Mouse (Mus musculus) stomach, embryonic 14.5 days (tissue): ENCODE measurements at regions not wholly inside any gene's neighbourhood (a gene's known extent, or its start where the extent isn't known, plus 50 kb on each side); places are given as distances from the start of the nearest gene placed in this dataset.

ENCODE experiments used
- ATAC-seq: fragments of 200-750 bp; cut with Nextera tagmentation; 2 replicates; pipeline ENCODE4 v1.8.0; 2017; ENCODE audit warnings: low read depth, moderate TSS enrichment; ENCODE audit not compliant: insufficient number of reproducible peaks, insufficient read depth, low FRiP score
- H3K27ac ChIP-seq: fragments of 300-500 bp; sonication (generic); 2 replicates; pipeline ENCODE4 v1.5.1; 2014; ENCODE audit warnings: mild to moderate bottlenecking, low read length, moderate library complexity, mixed read lengths
- H3K27me3 ChIP-seq: fragments of 300-500 bp; sonication (generic); 2 replicates; pipeline ENCODE4 v1.6.1; 2014; ENCODE audit warnings: low read length, control low read depth, mixed read lengths; ENCODE audit not compliant: control insufficient read depth, insufficient read depth
- H3K36me3 ChIP-seq: fragments of 300-500 bp; sonication (generic); 2 replicates; pipeline ENCODE4 v1.6.1; 2014; ENCODE audit warnings: mild to moderate bottlenecking, control low read depth, low read length, moderate library complexity, mixed read lengths; ENCODE audit not compliant: control insufficient read depth, insufficient read depth
- H3K4me1 ChIP-seq: fragments of 300-500 bp; sonication (generic); 2 replicates; pipeline ENCODE4 v1.6.1; 2014; ENCODE audit warnings: low read length, control low read depth, mixed read lengths; ENCODE audit not compliant: control insufficient read depth, insufficient read depth
- H3K4me2 ChIP-seq: fragments of 300-500 bp; sonication (generic); replicated peaks from 2 replicates; pipeline ENCODE4 v1.6.1; 2014; ENCODE audit warnings: low read depth, low read length, control low read depth
- H3K4me3 ChIP-seq: fragments of 300-500 bp; sonication (generic); 2 replicates; pipeline ENCODE4 v1.5.1; 2014; ENCODE audit warnings: low read depth, low read length, control low read depth
- H3K9ac ChIP-seq: fragments of 300-500 bp; sonication (generic); replicated peaks from 2 replicates; pipeline ENCODE4 v1.6.1; 2014; ENCODE audit warnings: low read depth, mild to moderate bottlenecking, control low read depth, low read length, moderate library complexity, mixed read lengths
- H3K9me3 ChIP-seq: fragments of 300-500 bp; sonication (generic); 2 replicates; pipeline ENCODE4 v1.6.1; 2016; ENCODE audit warnings: low read depth, low read length, control low read depth; ENCODE audit not compliant: control insufficient read depth
- WGBS: fragments of 180-500 bp; shearing (Covaris S2); extraction: QIAGEN DNeasy Blood & Tissue Kit; methylation state at CpG from one replicate; pipeline ENCODE4 v1.1.7; 2014; 5-methylcytosine and 5-hydroxymethylcytosine counted together

DNA sequence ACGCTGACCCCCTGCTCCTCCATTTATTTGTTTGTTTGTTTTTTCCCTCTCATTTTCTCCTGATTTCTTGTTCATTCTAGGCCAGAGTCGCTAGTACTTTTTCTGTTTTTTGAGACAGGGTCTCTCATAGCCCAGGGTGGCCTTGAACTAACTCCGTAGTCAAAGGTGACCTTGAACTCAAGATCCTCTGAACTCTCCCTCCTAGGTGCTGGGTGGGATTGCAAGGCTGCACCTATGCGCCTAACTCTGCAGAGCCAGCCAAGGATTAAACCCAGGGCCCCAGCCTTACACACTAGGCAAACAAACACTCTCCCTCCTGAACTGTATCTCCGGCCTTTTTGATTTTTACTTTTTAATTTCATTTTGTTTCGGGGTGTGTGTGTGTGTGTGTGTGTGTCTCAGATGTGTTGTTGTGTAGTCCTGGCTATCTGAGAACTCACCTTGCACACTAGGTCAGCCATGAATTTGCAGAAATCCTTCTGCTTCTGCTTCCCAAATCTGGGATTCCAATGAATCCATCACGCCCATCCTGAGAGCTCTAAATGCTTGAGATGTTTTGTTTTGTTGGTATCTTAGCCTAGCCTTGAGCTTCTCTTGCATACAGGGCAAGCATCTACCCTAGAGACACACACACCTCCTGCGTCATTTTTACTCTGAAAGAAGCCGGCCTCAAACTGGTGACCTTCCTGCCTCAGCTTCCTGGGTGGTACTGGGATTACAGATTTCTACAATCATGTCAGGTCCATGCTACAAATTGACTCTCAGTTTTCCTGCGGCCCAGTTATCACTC is 56.3 kb upstream of the Tbx3 start:
- H3K27me3 ChIP-seq, result no peaks in the 10 kb centered on the region
- no peak overlapping the region for H3K27ac ChIP-seq
- H3K4me2 ChIP-seq, result no peak overlapping the region
- WGBS, result 85% methylated on average over 10 of the region's 10 CpGs
- no peaks in the 10 kb centered on the region for H3K9me3 ChIP-seq
- no peak overlapping the region for H3K9ac ChIP-seq
- H3K4me3 ChIP-seq, result no peak overlapping the region
- ATAC-seq, result no peak
- no peaks in the 10 kb centered on the region for H3K4me1 ChIP-seq
- H3K36me3 ChIP-seq, result no peaks in the 10 kb centered on the region

DNA sequence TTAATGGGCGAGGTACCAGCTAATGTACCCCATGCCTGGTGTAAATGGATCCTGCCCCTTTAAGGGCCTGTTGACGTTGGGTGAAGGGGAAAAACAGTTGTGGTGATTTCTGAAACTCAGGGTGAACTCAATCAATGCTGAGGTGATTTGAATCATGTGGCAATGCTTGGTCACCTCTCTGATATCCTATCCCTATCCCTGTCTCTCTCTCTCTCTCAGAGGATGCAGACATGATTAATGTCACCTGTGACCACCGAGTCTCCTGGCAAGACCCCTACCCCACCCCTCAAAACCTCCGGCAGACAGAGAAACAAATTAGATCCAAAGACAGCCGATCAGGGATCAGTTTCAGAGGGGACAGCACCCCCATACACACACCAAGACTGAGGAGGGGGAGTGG is 54.8 kb upstream of the Tbx3 start:
- WGBS, result 31% methylated on average over 5 of the region's 5 CpGs
- no peaks in the 10 kb centered on the region for H3K27me3 ChIP-seq
- H3K36me3 ChIP-seq, result no peaks in the 10 kb centered on the region
- no peak overlapping the region for H3K4me3 ChIP-seq
- H3K4me1 ChIP-seq, result peaks cover 3% of the 10 kb centered on the region; the same call in 1 of the 2 replicates
- no peak overlapping the region for H3K4me2 ChIP-seq
- no peak overlapping the region for H3K27ac ChIP-seq
- H3K9ac ChIP-seq, result no peak overlapping the region
- no peak for ATAC-seq
- H3K9me3 ChIP-seq, result no peaks in the 10 kb centered on the region

- WGBS, result 91% methylated on average over 2 of the region's 2 CpGs
- ATAC-seq, result no peak
These were observed 52.6 kb upstream of the Tbx3 start for GRCm38 (mm10) chr5:119617856-119618255.

DNA sequence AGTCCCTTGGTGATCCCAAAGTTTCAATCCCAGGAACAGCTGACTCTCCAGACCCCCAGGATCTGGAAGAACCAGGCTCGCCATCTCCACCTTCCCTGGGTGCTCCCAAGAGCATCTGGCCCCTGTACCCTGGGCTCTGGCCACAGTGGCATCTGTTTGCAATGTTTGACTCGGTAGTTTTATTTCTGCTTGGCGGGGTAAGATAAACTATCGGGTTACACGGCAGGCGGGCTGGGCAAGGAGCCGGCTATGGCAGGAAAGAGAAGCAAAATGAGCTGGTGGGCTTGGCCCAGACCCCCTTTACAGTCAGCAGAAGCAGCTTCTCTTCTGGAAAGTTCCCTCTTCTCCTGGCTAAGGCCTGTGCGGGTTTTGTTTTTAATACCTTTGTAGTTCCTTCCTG is 50.6 kb upstream of the Tbx3 start:
- H3K9ac ChIP-seq, result no peak overlapping the region
- no peaks in the 10 kb centered on the region for H3K27me3 ChIP-seq
- H3K4me3 ChIP-seq, result no peak overlapping the region
- H3K27ac ChIP-seq, result no peak overlapping the region
- whole genome bisulfite sequencing, result 18% methylated on average over 8 of the region's 8 CpGs
- no peaks in the 10 kb centered on the region for H3K9me3 ChIP-seq
- H3K4me1 ChIP-seq, result peaks cover 3% of the 10 kb centered on the region; the same call in 1 of the 2 replicates
- H3K36me3 ChIP-seq, result no peaks in the 10 kb centered on the region
- H3K4me2 ChIP-seq, result no peak overlapping the region
- no peak for ATAC-seq

More at GRCm38 (mm10) chr5:119617856-119618255, 52.6 kb upstream of the Tbx3 start:
- peaks cover 3% of the 10 kb centered on the region; the same call in 1 of the 2 replicates for H3K4me1 ChIP-seq
- no peaks in the 10 kb centered on the region for H3K9me3 ChIP-seq
- no peaks in the 10 kb centered on the region for H3K36me3 ChIP-seq
- no peak overlapping the region for H3K9ac ChIP-seq
- H3K27me3 ChIP-seq, result no peaks in the 10 kb centered on the region
- no peak overlapping the region for H3K27ac ChIP-seq
- no peak overlapping the region for H3K4me3 ChIP-seq
- no peak overlapping the region for H3K4me2 ChIP-seq
